Mouse (Mus musculus) MEL (cell line): Measurements from ENCODE around the gene Scamp5.

Experiments used
- CHD2 ChIP-seq: IDR thresholded peaks from 2 replicates; pipeline ENCODE4 v1.6.1; 2011; ENCODE audit warnings: low read length, improper control_type of control experiment
- CTCF ChIP-seq, 3 experiments: IDR thresholded peaks in 2 of 3; conservative IDR thresholded peaks in 1 of 3; 2 replicates each; pipeline ENCODE4 v1.5.1; 2011 to 2012; ENCODE audit warnings: low read length in 3 of 3, low read depth in 2 of 3, mild to moderate bottlenecking in 2 of 3, improper control_type of control experiment in 1 of 3, inconsistent platforms in 1 of 3, mixed read lengths in 1 of 3, moderate library complexity in 1 of 3; ENCODE audit not compliant: control insufficient read depth in 1 of 3, insufficient read depth in 1 of 3, poor library complexity in 1 of 3, severe bottlenecking in 1 of 3
- EP300 ChIP-seq, 2 experiments: IDR thresholded peaks; 2 replicates each; pipeline ENCODE4 v1.6.1; 2011; ENCODE audit warnings: improper control_type of control experiment in 2 of 2, low read length in 2 of 2, low read depth in 1 of 2, mild to moderate bottlenecking in 1 of 2
- GATA1 ChIP-seq: IDR thresholded peaks from 2 replicates; pipeline ENCODE4 v1.6.1; 2011; ENCODE audit warnings: low read depth, low read length, improper control_type of control experiment
- MAFK ChIP-seq: IDR thresholded peaks from 2 replicates; pipeline ENCODE4 v1.6.1; 2011; ENCODE audit warnings: low read depth, mild to moderate bottlenecking, low read length, improper control_type of control experiment, borderline replicate concordance
- MAX ChIP-seq: IDR thresholded peaks from 2 replicates; pipeline ENCODE4 v1.6.1; 2011; ENCODE audit warnings: low read length, improper control_type of control experiment
- POLR2A ChIP-seq, 2 experiments: IDR thresholded peaks; 2 replicates each; pipeline ENCODE4 v1.6.1; 2011 to 2012; ENCODE audit warnings: low read length in 2 of 2, mild to moderate bottlenecking in 2 of 2, control low read depth in 1 of 2, improper control_type of control experiment in 1 of 2, low read depth in 1 of 2, moderate library complexity in 1 of 2; ENCODE audit not compliant: control insufficient read depth in 1 of 2, insufficient read depth in 1 of 2, poor library complexity in 1 of 2
- POLR2AphosphoS5 ChIP-seq: IDR thresholded peaks from 2 replicates; pipeline ENCODE4 v1.6.1; 2012; ENCODE audit warnings: low read depth, borderline replicate concordance, mild to moderate bottlenecking, inconsistent platforms, low read length, moderate library complexity, mixed read lengths
- ZC3H11A ChIP-seq: IDR thresholded peaks from 2 replicates; pipeline ENCODE4 v1.6.1; 2012; ENCODE audit warnings: low read depth, mild to moderate bottlenecking, inconsistent platforms, low read length, improper control_type of control experiment
- ZKSCAN1 ChIP-seq: IDR thresholded peaks from 2 replicates; pipeline ENCODE4 v1.6.1; 2012; ENCODE audit warnings: low read depth, mild to moderate bottlenecking, inconsistent platforms, low read length, improper control_type of control experiment, moderate library complexity

- TF ChIP-seq ZC3H11A (no peak), GATA1 (no peak), ZKSCAN1 (no peak), CTCF (IDR thresholded peaks at IDR 0.05 in 2 of 3, conservative IDR thresholded peaks at IDR 0.05 in 1 of 3; ENCODE audit: control insufficient read depth in 1 of 3, insufficient read depth in 1 of 3, low read depth in 2 of 3, low read length in 3 of 3, poor library complexity in 1 of 3, severe bottlenecking in 1 of 3) (no peak), POLR2AphosphoS5 (no peak), EP300 (IDR thresholded peaks at IDR 0.05; ENCODE audit: low read depth in 1 of 2, low read length in 2 of 2) (no peak), POLR2A (IDR thresholded peaks at IDR 0.05; ENCODE audit: control insufficient read depth in 1 of 2, insufficient read depth in 1 of 2, low read depth in 1 of 2, low read length in 2 of 2, poor library complexity in 1 of 2) (no peak), CHD2 (no peak), MAX (no peak), MAFK (no peak)
Measured at GRCm38 (mm10) chr9:57427937-57428336, 39.9 kb downstream of the Scamp5 start.
